Mouse (Mus musculus) ES-Bruce4 (cell line): Measurements from ENCODE around the gene BC025920.

Source experiments
- EP300 ChIP-seq: IDR thresholded peaks from 2 replicates; pipeline ENCODE4 v1.6.1; 2011; ENCODE audit warnings: low read depth, low read length; ENCODE audit not compliant: insufficient read depth
- POLR2A ChIP-seq: IDR thresholded peaks from one replicate; pipeline ENCODE4 v1.8.1; 2011; ENCODE audit warnings: low read length; ENCODE audit not compliant: insufficient read depth

GRCm38 (mm10) chr10:81572133-81572671, 33.9 kb upstream of the BC025920 start:
- TF ChIP-seq EP300: no peak
- TF ChIP-seq POLR2A: no peak
